Mouse (Mus musculus) forebrain, embryonic 11.5 days (tissue): ENCODE results near the gene Tceanc2. TPM values are rescaled to one million over a fixed set of nuclear protein-coding genes. Genes with fewer than 3 reads are reported as not detected.

Experiments
- ATAC-seq: fragments of 200-750 bp; cut with Nextera tagmentation; replicated peaks from 2 replicates; pipeline ENCODE4 v1.8.0; 2017; ENCODE audit warnings: moderate TSS enrichment; ENCODE audit not compliant: low FRiP score
- DNase-seq: peaks from one replicate; pipeline ENCODE4 v3.0.0-alpha.2; 2017; ENCODE audit warnings: low spot score
- H3K27ac ChIP-seq: fragments of 300-500 bp; sonication (generic); 2 replicates; pipeline ENCODE4 v1.5.1; 2014; ENCODE audit warnings: low read depth, low read length
- H3K27me3 ChIP-seq: fragments of 300-500 bp; sonication (generic); 2 replicates; pipeline ENCODE4 v1.6.1; 2014; ENCODE audit warnings: mild to moderate bottlenecking, low read length, mixed read lengths; ENCODE audit not compliant: control insufficient read depth, insufficient read depth
- H3K36me3 ChIP-seq: fragments of 300-500 bp; sonication (generic); 2 replicates; pipeline ENCODE4 v1.6.1; 2014; ENCODE audit warnings: mild to moderate bottlenecking, low read length, moderate library complexity, mixed read lengths; ENCODE audit not compliant: control insufficient read depth, insufficient read depth
- H3K4me1 ChIP-seq: fragments of 300-500 bp; sonication (generic); replicated peaks from 2 replicates; pipeline ENCODE4 v1.6.1; 2014; ENCODE audit warnings: low read length, mixed read lengths; ENCODE audit not compliant: control insufficient read depth, insufficient read depth
- H3K4me2 ChIP-seq: fragments of 300-500 bp; sonication (generic); 2 replicates; pipeline ENCODE4 v1.6.1; 2014; ENCODE audit warnings: low read depth, mild to moderate bottlenecking, low read length, moderate library complexity, mixed read lengths; ENCODE audit not compliant: severe bottlenecking
- H3K4me3 ChIP-seq: fragments of 300-500 bp; sonication (generic); 2 replicates; pipeline ENCODE4 v1.5.1; 2014; ENCODE audit warnings: low read depth, low read length
- H3K9ac ChIP-seq: fragments of 300-500 bp; sonication (generic); 2 replicates; pipeline ENCODE4 v1.6.1; 2014; ENCODE audit warnings: low read length
- H3K9me3 ChIP-seq: fragments of 300-500 bp; sonication (generic); 2 replicates; pipeline ENCODE4 v1.6.1; 2016; ENCODE audit warnings: low read length, mixed read lengths; ENCODE audit not compliant: control insufficient read depth
- WGBS: fragments of 180-500 bp; shearing (Covaris S2); extraction: QIAGEN DNeasy Blood & Tissue Kit; methylation state at CpG from one replicate; pipeline ENCODE4 v1.1.7; 2014; 5-methylcytosine and 5-hydroxymethylcytosine counted together
- polyA plus RNA-seq: library from polyadenylated mRNA; unstranded; fragments of >200 nt; fragmentation: Nextera tagmentation; extraction: Ambion mirVana; gene quantifications from 2 replicates; pipeline ENCODE4 v1.2.1, GENCODE M21; 2014

The Tceanc2 gene
- polyA plus RNA-seq, 1 experiment from 2014 or later: 21.2 TPM

GRCm38 (mm10) chr4:107143511-107143910, 35.4 kb downstream of the Tceanc2 start:
- no peak overlapping the region for H3K27ac ChIP-seq

GRCm38 (mm10) chr4:107139836-107140631, 38.9 kb downstream of the Tceanc2 start:
- Histone ChIP-seq H3K9ac (peak overlapping the region; percentile 27; the same call in 1 of the 2 replicates), H3K36me3 (no peaks in the 10 kb centered on the region), H3K27me3 (no peaks in the 10 kb centered on the region), H3K4me1 (peaks cover 21% of the 10 kb centered on the region; the same call in 1 of the 2 replicates), H3K27ac (peak overlapping the region; percentile 51), H3K4me3 (no peak overlapping the region), H3K4me2 (no peak overlapping the region), H3K9me3 (no peaks in the 10 kb centered on the region)
- ATAC-seq (no peak; the same call in 1 of the 2 replicates), DNase-seq (no peak)
- 52% methylated on average over 13 of the region's 13 CpGs for WGBS

More at GRCm38 (mm10) chr4:107143511-107143910, 35.4 kb downstream of the Tceanc2 start:
- H3K4me2 ChIP-seq: no peak overlapping the region
- ATAC-seq (no peak), DNase-seq (no peak)
- no peaks in the 10 kb centered on the region for H3K9me3 ChIP-seq
- H3K4me3 ChIP-seq: no peak overlapping the region
- H3K36me3 ChIP-seq: peaks cover 6% of the 10 kb centered on the region; the same call in 1 of the 2 replicates
- WGBS: 91% methylated on average over 8 of the region's 8 CpGs
- H3K9ac ChIP-seq: no peak overlapping the region
- H3K27me3 ChIP-seq: no peaks in the 10 kb centered on the region
- peaks cover 17% of the 10 kb centered on the region; the same call in 1 of the 2 replicates for H3K4me1 ChIP-seq

GRCm38 (mm10) chr4:107138948-107139835, 39.7 kb downstream of the Tceanc2 start:
- H3K4me3 ChIP-seq: no peak overlapping the region
- H3K4me1 ChIP-seq: peaks cover 21% of the 10 kb centered on the region; the same call in 1 of the 2 replicates
- WGBS: 23% methylated on average over 37 of the region's 37 CpGs
- H3K4me2 ChIP-seq: 0 out of 2 replicates have a peak overlapping the region, but pooled peaks have one; percentile 11
- H3K27ac ChIP-seq: peak overlapping the region; percentile 51
- DNase-seq (peak; percentile 59), ATAC-seq (peak; percentile 69)
- H3K27me3 ChIP-seq: no peaks in the 10 kb centered on the region
- no peaks in the 10 kb centered on the region for H3K36me3 ChIP-seq
- no peaks in the 10 kb centered on the region for H3K9me3 ChIP-seq
- peak overlapping the region; percentile 27 for H3K9ac ChIP-seq

GRCm38 (mm10) chr4:107136531-107136930, 42.4 kb downstream of the Tceanc2 start:
- WGBS: 44% methylated on average over 3 of the region's 3 CpGs
- ATAC-seq: no peak
- H3K27ac ChIP-seq: no peak overlapping the region

GRCm38 (mm10) chr4:107135663-107136062, 43.3 kb downstream of the Tceanc2 start:
- WGBS: 84% methylated on average over 5 of the region's 5 CpGs
- Histone ChIP-seq H3K4me2 (no peak overlapping the region), H3K9me3 (no peaks in the 10 kb centered on the region), H3K27me3 (no peaks in the 10 kb centered on the region), H3K4me1 (peaks cover 25% of the 10 kb centered on the region), H3K27ac (no peak overlapping the region), H3K9ac (no peak overlapping the region), H3K36me3 (no peaks in the 10 kb centered on the region), H3K4me3 (no peak overlapping the region)
- no peak for ATAC-seq
- no peak for DNase-seq

More at GRCm38 (mm10) chr4:107136531-107136930, 42.4 kb downstream of the Tceanc2 start:
- Histone ChIP-seq H3K9ac (no peak overlapping the region), H3K4me3 (no peak overlapping the region), H3K9me3 (no peaks in the 10 kb centered on the region), H3K4me1 (peaks cover 21% of the 10 kb centered on the region; the same call in 1 of the 2 replicates), H3K36me3 (no peaks in the 10 kb centered on the region), H3K27me3 (no peaks in the 10 kb centered on the region), H3K4me2 (no peak overlapping the region)
- DNase-seq: no peak

GRCm38 (mm10) chr4:107134891-107135290, 44.0 kb downstream of the Tceanc2 start:
- no peak for ATAC-seq
- no peaks in the 10 kb centered on the region for H3K27me3 ChIP-seq
- H3K9ac ChIP-seq: no peak overlapping the region
- H3K4me2 ChIP-seq: no peak overlapping the region
- H3K9me3 ChIP-seq: no peaks in the 10 kb centered on the region
- WGBS: 93% methylated on average over 3 of the region's 3 CpGs
- H3K27ac ChIP-seq: no peak overlapping the region
- no peak for DNase-seq
- no peaks in the 10 kb centered on the region for H3K36me3 ChIP-seq
- H3K4me1 ChIP-seq: peaks cover 19% of the 10 kb centered on the region
- H3K4me3 ChIP-seq: no peak overlapping the region

GRCm38 (mm10) chr4:107130534-107130933, 48.4 kb downstream of the Tceanc2 start:
- Histone ChIP-seq H3K4me2 (no peak overlapping the region), H3K9ac (no peak overlapping the region), H3K4me3 (no peak overlapping the region), H3K9me3 (no peaks in the 10 kb centered on the region), H3K36me3 (no peaks in the 10 kb centered on the region), H3K27me3 (no peaks in the 10 kb centered on the region), H3K27ac (no peak overlapping the region), H3K4me1 (peaks cover 14% of the 10 kb centered on the region)
- 17% methylated on average over 9 of the region's 9 CpGs for WGBS
- DNase-seq (no peak), ATAC-seq (no peak)

- 80% methylated on average over 8 of the region's 8 CpGs for WGBS
- ATAC-seq (no peak), DNase-seq (no peak)
- Histone ChIP-seq H3K9ac (no peak overlapping the region), H3K36me3 (no peaks in the 10 kb centered on the region), H3K27ac (no peak overlapping the region), H3K4me1 (peaks cover 14% of the 10 kb centered on the region), H3K27me3 (no peaks in the 10 kb centered on the region), H3K4me3 (no peak overlapping the region), H3K4me2 (no peak overlapping the region), H3K9me3 (no peaks in the 10 kb centered on the region)
Observed at GRCm38 (mm10) chr4:107129373-107129772, 49.5 kb downstream of the Tceanc2 start.
